Mouse (Mus musculus) cerebellum, postnatal 14 days (tissue): ENCODE measurements around the gene Swap70.

ENCODE experiments used
- DNase-seq, 2 experiments: peaks; one replicate each; pipeline ENCODE4 v3.0.0; 2021; ENCODE audit warnings: mixed read lengths in 2 of 2

Gene Swap70

GRCm38 (mm10) chr7:110307741-110308140, 86.2 kb downstream of the Swap70 start:
- no peak for DNase-seq

- DNase-seq, result peak; percentile 70 to 78
Observed at GRCm38 (mm10) chr7:110309246-110309645, 87.7 kb downstream of the Swap70 start.

- no peak for DNase-seq
Observed at GRCm38 (mm10) chr7:110313392-110314055, 92.0 kb downstream of the Swap70 start.

GRCm38 (mm10) chr7:110314401-110314890, 92.9 kb downstream of the Swap70 start:
- peak; percentile 79 to 81 for DNase-seq

- DNase-seq, result peak; percentile 27 to 30
Observed at GRCm38 (mm10) chr7:110315352-110315751, 93.8 kb downstream of the Swap70 start.

GRCm38 (mm10) chr7:110317412-110317811, 95.9 kb downstream of the Swap70 start:
- DNase-seq, result no peak

GRCm38 (mm10) chr7:110318971-110319519, 97.5 kb downstream of the Swap70 start:
- DNase-seq, result no peak

- DNase-seq, result no peak
Observed at GRCm38 (mm10) chr7:110321106-110321505, 99.6 kb downstream of the Swap70 start.

- DNase-seq, result no peak
Observed at GRCm38 (mm10) chr7:110324852-110325251, 103.3 kb downstream of the Swap70 start.

- no peak for DNase-seq
Observed at GRCm38 (mm10) chr7:110325381-110326110, 104.0 kb downstream of the Swap70 start.
